Mouse (Mus musculus) mouse embryonic stem cell (cell line): ENCODE data around the gene Nrip3.

ENCODE experiments used
- in situ Hi-C, 2 experiments: fragments of 300-500 bp; cut with MboI; formaldehyde crosslinking; loops; 1 replicate in 1 of 2; 3 replicates in 1 of 2; pipeline ENCODE4 v1.14.3; 2019 to 2020; ENCODE audit warnings: low sequenced_read_pairs in 2 of 2, low pct_unique_long_range_greater_than_20kb in 1 of 2, mixed read lengths in 1 of 2; ENCODE audit not compliant: unreplicated experiment in 1 of 2

Nrip3 gene

GRCm38 (mm10) chr7:109781087-109781469, 747 bp downstream of the Nrip3 start:
- in situ Hi-C loops = no loop called here

DNA sequence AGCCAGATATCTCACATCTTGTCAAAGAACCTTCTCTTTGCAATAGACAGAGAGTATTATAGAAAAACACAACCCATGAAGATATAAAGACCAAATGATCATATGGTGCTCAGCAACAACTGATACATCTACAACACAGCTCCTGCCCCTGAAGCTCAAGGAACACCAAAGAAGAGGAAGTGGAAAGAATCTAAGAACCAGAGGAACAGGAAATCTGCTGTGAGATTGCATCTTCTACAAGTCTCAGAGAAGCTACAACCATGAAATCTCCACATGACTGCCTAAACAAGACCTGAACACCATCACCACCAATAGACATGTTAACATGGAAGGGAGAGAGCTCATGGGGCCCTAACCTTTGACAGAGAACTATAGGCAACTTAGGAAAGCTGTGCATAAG, 9.6 kb downstream of the Nrip3 start:
- in situ Hi-C loops = no loop called here

DNA sequence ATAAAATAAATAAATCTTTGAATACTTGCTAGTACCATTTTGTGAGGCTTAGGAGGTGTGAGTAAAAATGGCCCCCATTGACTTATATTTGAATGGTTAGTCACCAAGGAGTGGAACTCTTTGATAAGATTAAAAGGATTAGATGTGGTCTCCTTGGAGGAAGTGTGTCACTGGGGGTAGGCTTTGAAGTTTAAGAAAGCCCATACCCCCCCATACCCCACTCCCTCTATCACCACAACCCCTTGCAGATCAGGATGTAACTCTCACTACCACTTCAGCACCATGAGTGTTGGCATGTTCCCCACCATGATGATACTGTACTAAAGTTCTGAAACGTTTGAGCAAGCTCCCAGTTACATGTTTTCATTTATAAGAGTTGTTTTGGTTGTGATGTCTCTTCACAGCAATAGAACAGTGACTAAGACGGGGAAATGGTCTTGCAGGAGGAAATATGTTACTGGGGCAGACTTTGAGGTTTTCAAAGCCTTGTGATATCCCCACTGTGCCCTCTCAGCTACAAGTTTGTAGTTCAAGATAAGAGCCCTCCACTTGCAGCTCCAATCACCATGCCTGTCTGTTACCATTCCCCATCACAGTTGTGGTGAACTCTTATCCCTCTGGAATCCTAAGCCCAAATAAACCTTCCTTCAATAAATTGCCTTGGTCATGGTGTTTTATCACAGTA, 13.0 kb downstream of the Nrip3 start:
- in situ Hi-C loops = no loop called here

GRCm38 (mm10) chr7:109767575-109768350, 14.1 kb downstream of the Nrip3 start:
- in situ Hi-C loops = no loop called here

GRCm38 (mm10) chr7:109764009-109764408, 17.8 kb downstream of the Nrip3 start:
- in situ Hi-C loops = no loop called here

GRCm38 (mm10) chr7:109756291-109756690, 25.5 kb downstream of the Nrip3 start:
- in situ Hi-C loops = no loop called here

GRCm38 (mm10) chr7:109754034-109754433, 27.8 kb downstream of the Nrip3 start:
- in situ Hi-C loops = no loop called here

GRCm38 (mm10) chr7:109752008-109752925, 29.6 kb downstream of the Nrip3 start, which contains the start of gene Tmem9b:
Gene Tmem9b (minus strand): TSS chr7:109752875.
- in situ Hi-C loops = no loop called here

- in situ Hi-C loops = no loop called here
Observed at GRCm38 (mm10) chr7:109751427-109752007, 30.3 kb downstream of the Nrip3 start.

DNA sequence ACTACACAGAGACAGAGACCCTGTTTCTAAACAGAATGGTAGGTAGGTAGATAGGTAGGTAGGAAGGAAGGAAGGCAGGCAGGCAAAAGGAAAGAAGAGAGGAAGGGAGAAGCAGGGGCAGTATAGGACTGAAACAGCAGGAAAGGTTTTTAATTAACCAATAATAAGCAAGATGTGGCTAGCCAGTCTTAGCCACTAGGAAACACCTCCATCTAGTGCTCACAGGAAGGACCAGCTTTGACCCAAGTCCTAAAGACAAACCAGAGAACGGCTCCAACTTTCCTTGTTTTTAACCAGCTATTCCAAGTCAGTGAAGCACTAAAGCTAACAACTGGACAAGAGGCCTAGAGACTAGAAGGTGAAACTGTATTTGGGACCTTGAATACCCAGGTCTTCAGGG, 34.1 kb downstream of the Nrip3 start:
- in situ Hi-C loops = no loop called here

DNA sequence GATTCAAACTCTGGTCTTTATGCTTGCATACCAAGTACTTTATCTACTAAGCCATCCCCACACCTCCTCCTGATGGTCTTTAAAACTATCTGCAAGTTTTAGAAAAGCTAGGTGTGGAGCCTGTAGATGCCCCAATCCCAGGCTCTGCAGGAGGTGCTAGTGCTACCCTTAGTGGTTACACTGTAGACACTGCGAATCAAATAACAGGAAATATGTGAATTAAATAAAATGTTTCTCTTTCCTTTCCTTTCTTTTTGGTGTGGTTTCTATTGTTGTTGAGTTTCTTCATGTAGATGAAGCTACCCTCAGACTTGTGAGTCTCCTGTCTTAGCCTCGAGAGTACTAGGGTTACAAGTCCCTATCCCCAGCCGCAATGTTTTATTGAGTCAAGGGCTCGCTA, 40.1 kb downstream of the Nrip3 start:
- in situ Hi-C loops = no loop called here

GRCm38 (mm10) chr7:109741060-109741459, 40.8 kb downstream of the Nrip3 start:
- in situ Hi-C loops = no loop called here

DNA sequence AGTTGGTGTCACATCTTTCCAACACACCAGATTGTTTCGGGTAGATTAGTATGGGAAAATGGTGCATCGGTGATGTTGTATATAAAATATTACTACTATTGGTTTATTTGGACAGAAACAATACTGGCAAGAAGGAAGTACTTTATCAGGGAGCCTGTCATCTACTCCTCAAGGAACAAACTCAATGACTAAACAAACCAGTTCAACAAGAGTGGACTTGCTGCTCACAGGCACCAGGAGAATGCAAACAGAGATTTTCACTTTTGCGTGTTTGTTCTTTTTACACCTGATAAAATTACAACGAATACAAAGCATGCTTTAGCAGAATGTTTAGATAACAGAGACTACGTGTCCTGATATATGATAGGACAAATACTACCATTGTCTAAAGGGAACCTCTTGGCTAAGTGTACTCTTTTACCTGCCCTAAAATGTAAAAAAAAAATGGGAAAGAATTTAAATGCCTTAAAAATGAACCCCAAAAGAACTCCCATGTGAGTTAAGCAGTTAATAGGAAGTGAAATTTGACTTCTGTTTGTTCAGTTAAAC, 41.9 kb downstream of the Nrip3 start:
- in situ Hi-C loops = no loop called here

DNA sequence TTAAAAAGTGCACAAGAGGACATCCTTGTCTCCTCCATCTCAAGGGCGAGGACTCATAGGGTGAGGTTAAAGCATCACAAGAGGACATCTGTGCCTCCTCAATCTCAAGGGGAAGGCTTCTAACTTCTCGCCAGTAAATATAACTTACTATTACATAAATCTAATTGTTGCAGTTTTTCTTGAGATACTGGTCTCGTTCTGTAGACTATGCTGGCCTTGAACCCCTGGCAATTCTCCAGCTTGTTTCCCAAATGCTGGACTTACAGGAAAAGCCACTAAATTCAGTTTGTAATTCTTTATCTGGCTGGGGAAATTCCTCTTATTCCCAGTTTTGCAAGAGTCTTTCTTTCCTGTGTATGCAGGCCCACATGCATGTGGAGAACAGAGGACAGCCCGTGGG, 47.0 kb downstream of the Nrip3 start:
- in situ Hi-C loops = no loop called here

GRCm38 (mm10) chr7:109731626-109732025, 50.2 kb downstream of the Nrip3 start, which contains the start of gene Ascl3:
Gene Ascl3 (minus strand): TSS chr7:109731726.
- in situ Hi-C loops = no loop called here

DNA sequence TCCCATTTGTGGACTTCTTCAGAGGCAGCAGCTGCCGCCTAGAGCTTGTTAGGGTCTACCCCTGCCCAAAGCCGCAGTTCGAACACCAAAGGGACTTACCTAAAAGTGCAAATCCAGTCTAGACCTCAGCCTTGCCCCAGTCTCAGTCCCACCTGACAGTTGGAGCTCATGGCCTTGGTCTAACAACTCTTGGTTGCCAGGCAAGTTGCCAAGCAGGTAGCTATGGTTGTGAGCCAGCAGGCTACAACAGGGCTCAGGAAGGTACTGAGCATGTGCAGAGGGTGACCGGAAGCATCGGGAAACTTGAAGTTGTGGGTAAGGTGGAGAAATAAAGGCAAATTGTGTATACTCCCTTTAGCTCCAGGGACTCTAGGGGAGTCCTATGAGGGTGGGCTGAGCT, 58.1 kb downstream of the Nrip3 start, which contains the start of gene BC051019:
Gene BC051019 (minus strand): TSS at position 154 of the 400 bp plus-strand sequence.
- in situ Hi-C loops = no loop called here

GRCm38 (mm10) chr7:109723114-109723513, 58.7 kb downstream of the Nrip3 start:
- in situ Hi-C loops = no loop called here

GRCm38 (mm10) chr7:109722618-109723017, 59.2 kb downstream of the Nrip3 start:
- in situ Hi-C loops = no loop called here
